Mouse (Mus musculus) small intestine, adult 2 months (tissue): ENCODE results near the gene Hibadh. TPM values are rescaled to one million over a fixed set of nuclear protein-coding genes. Genes with fewer than 3 reads are reported as not detected.

Experiments
- H3K27ac ChIP-seq: fragments of 200-500 bp; 2 replicates; pipeline ENCODE4 v1.5.1; 2012; ENCODE audit warnings: low read depth, low read length, control low read depth, inconsistent platforms; ENCODE audit not compliant: insufficient read depth
- H3K27me3 ChIP-seq: fragments of 200-500 bp; 2 replicates; pipeline ENCODE4 v1.6.1; 2012; ENCODE audit warnings: mild to moderate bottlenecking, moderate library complexity, low read length, inconsistent platforms; ENCODE audit not compliant: control insufficient read depth, insufficient read depth
- H3K36me3 ChIP-seq: fragments of 200-500 bp; 2 replicates; pipeline ENCODE4 v1.6.1; 2012; ENCODE audit warnings: mild to moderate bottlenecking, low read length, control low read depth, inconsistent platforms; ENCODE audit not compliant: control insufficient read depth, insufficient read depth
- H3K4me1 ChIP-seq: fragments of 200-500 bp; 2 replicates; pipeline ENCODE4 v1.6.1; 2012; ENCODE audit warnings: low read length, inconsistent platforms, mixed read lengths; ENCODE audit not compliant: control insufficient read depth, insufficient read depth, insufficient read length
- H3K4me3 ChIP-seq: fragments of 200-500 bp; 2 replicates; pipeline ENCODE4 v1.5.1; 2012; ENCODE audit warnings: low read depth, mild to moderate bottlenecking, control low read depth, inconsistent platforms, low read length, moderate library complexity
- CTCF ChIP-seq: fragments of 200-500 bp; IDR thresholded peaks from 2 replicates; pipeline ENCODE4 v1.5.1; 2012; ENCODE audit warnings: low read depth, mild to moderate bottlenecking, control low read depth, inconsistent platforms, low read length, moderate library complexity, mixed read lengths; ENCODE audit not compliant: insufficient replicate concordance, insufficient read length; ENCODE audit errors: extremely low read depth
- POLR2A ChIP-seq: fragments of 200-500 bp; IDR thresholded peaks from 2 replicates; pipeline ENCODE4 v1.6.1; 2012; ENCODE audit warnings: low read depth, mild to moderate bottlenecking, control low read depth, inconsistent platforms, low read length, moderate library complexity
- WGBS: fragments of 180-500 bp; shearing (Covaris S2); methylation state at CpG from one replicate; pipeline ENCODE4 v1.1.7; 2018; 5-methylcytosine and 5-hydroxymethylcytosine counted together
- polyA plus RNA-seq: library from polyadenylated mRNA; depleted of rRNA; stranded (reverse); fragments of >200 nt; gene quantifications from 2 replicates; pipeline ENCODE4 v1.2.3, GENCODE M21; 2012

Hibadh gene
- polyA plus RNA-seq, 1 experiment: 9.9 TPM

GRCm38 (mm10) chr6:52655266-52655665 is 15.1 kb upstream of the Hibadh start:
- TF ChIP-seq POLR2A (no peak), CTCF (no peak)
- Histone ChIP-seq H3K4me3 (no peak overlapping the region), H3K27me3 (no peaks in the 10 kb centered on the region), H3K4me1 (no peaks in the 10 kb centered on the region), H3K36me3 (no peaks in the 10 kb centered on the region), H3K27ac (no peak overlapping the region)
- 95% methylated on average over 4 of the region's 4 CpGs for WGBS

GRCm38 (mm10) chr6:52648806-52649205 is 8.6 kb upstream of the Hibadh start:
- 65% methylated on average over 11 of the region's 11 CpGs for WGBS
- TF ChIP-seq CTCF: no peak
- TF ChIP-seq POLR2A: no peak

GRCm38 (mm10) chr6:52648031-52648430 is 7.8 kb upstream of the Hibadh start:
- Histone ChIP-seq H3K27ac (no peak overlapping the region), H3K4me1 (no peaks in the 10 kb centered on the region), H3K27me3 (no peaks in the 10 kb centered on the region), H3K36me3 (no peaks in the 10 kb centered on the region), H3K4me3 (no peak overlapping the region)
- no peak for TF ChIP-seq POLR2A
- TF ChIP-seq CTCF: no peak
- WGBS: 50% methylated on average over 6 of the region's 6 CpGs

More at GRCm38 (mm10) chr6:52648806-52649205, 8.6 kb upstream of the Hibadh start:
- Histone ChIP-seq H3K4me3 (no peak overlapping the region), H3K27ac (no peak overlapping the region), H3K4me1 (no peaks in the 10 kb centered on the region), H3K36me3 (no peaks in the 10 kb centered on the region), H3K27me3 (no peaks in the 10 kb centered on the region)

DNA sequence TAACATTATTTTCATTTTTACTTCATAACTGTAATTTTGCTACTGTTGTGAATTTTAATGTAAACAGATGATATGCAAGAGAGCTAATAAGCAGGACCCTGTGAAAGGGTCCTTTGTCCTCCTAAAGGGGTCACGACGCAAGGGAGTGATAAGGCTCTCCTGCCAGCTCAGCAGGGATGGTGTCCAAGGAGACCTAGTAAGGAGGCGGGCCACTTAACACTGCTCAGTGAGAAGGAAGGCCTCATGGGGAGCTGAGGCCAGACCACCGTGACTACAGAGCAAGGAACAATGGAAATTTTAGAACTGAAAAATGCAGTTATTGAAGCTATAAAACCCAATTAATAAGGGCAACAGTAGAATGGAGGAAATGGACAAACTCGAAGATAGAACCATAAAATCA is 5.7 kb upstream of the Hibadh start:
- H3K4me1 ChIP-seq: no peaks in the 10 kb centered on the region
- TF ChIP-seq CTCF (no peak), POLR2A (no peak)
- WGBS: 57% methylated on average over 5 of the region's 5 CpGs
- H3K36me3 ChIP-seq: no peaks in the 10 kb centered on the region
- no peak overlapping the region for H3K27ac ChIP-seq
- H3K27me3 ChIP-seq: no peaks in the 10 kb centered on the region
- no peak overlapping the region for H3K4me3 ChIP-seq

- TF ChIP-seq POLR2A (no peak), CTCF (no peak)
- no peaks in the 10 kb centered on the region for H3K36me3 ChIP-seq
- H3K27ac ChIP-seq: no peak overlapping the region
- no peaks in the 10 kb centered on the region for H3K27me3 ChIP-seq
- no peak overlapping the region for H3K4me3 ChIP-seq
- H3K4me1 ChIP-seq: no peaks in the 10 kb centered on the region
- WGBS: 68% methylated on average over 7 of the region's 7 CpGs
These were observed 2.0 kb upstream of the Hibadh start for GRCm38 (mm10) chr6:52642152-52642551.

- TF ChIP-seq POLR2A (no peak), CTCF (no peak)
- no peak overlapping the region for H3K4me3 ChIP-seq
- no peak overlapping the region for H3K27ac ChIP-seq
- H3K36me3 ChIP-seq: no peaks in the 10 kb centered on the region
- H3K27me3 ChIP-seq: no peaks in the 10 kb centered on the region
- H3K4me1 ChIP-seq: no peaks in the 10 kb centered on the region
- WGBS: 64% methylated on average over 3 of the region's 3 CpGs
These were observed 887 bp upstream of the Hibadh start for GRCm38 (mm10) chr6:52641076-52641475.

DNA sequence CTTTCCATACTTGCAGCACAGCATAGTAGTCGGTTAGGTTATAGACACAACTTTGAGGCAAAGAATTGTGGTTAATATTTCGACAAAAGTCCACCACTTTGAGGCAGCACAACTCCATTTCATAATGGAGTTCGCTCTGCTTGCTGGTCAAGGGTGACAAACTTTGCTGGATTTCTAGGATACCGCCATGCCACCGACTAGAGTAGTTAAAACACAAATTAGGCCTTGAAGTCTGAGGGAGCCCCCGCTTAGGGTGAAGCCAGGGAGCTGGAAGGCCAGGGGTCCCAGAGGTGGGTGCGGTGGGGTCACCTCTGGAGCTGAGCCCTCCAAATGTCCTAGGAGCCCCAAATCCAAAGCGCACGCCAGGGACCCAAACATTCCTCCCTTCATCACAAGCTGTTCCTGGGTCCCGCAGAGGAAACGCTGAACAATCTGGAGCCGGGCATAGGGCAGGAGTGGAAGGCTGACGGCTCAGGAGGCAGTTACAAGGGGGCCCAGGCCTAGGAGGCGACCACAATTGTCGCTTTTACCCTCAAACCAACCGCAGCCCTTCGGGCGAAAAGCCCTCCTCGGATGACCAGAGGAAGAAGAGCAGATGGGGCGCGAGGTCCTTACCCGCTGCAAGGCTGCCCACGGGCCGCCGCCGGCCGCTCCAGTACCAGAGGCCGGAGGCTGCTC is 504 bp downstream of the Hibadh start:
- no peaks in the 10 kb centered on the region for H3K27me3 ChIP-seq
- no peaks in the 10 kb centered on the region for H3K36me3 ChIP-seq
- no peaks in the 10 kb centered on the region for H3K4me1 ChIP-seq
- H3K4me3 ChIP-seq: peak overlapping the region; percentile 83
- TF ChIP-seq CTCF (no peak), POLR2A (no peak)
- WGBS: 1% methylated on average over 28 of the region's 28 CpGs
- peak overlapping the region; percentile 45 for H3K27ac ChIP-seq

- Histone ChIP-seq H3K27me3 (no peaks in the 10 kb centered on the region), H3K27ac (no peak overlapping the region), H3K4me3 (no peak overlapping the region), H3K4me1 (no peaks in the 10 kb centered on the region), H3K36me3 (no peaks in the 10 kb centered on the region)
- TF ChIP-seq POLR2A: no peak
- TF ChIP-seq CTCF: no peak
- WGBS: 47% methylated on average over 1 of the region's 1 CpGs
These were observed 1.6 kb downstream of the Hibadh start for GRCm38 (mm10) chr6:52638471-52639185.
